Mouse (Mus musculus) heart, embryonic 15.5 days (tissue): ENCODE measurements around the gene Tmem175. TPM values are rescaled to one million over a fixed set of nuclear protein-coding genes. Genes with fewer than 3 reads are reported as not detected.

Source experiments
- ATAC-seq: fragments of 200-750 bp; cut with Nextera tagmentation; replicated peaks from 2 replicates; pipeline ENCODE4 v1.8.0; 2017; ENCODE audit warnings: low read depth, moderate TSS enrichment; ENCODE audit not compliant: insufficient number of reproducible peaks, insufficient read depth, low FRiP score
- H3K27ac ChIP-seq: fragments of 300-500 bp; sonication (generic); 2 replicates; pipeline ENCODE4 v1.5.1; 2015; ENCODE audit warnings: mild to moderate bottlenecking, inconsistent platforms
- H3K27me3 ChIP-seq: fragments of 300-500 bp; sonication (generic); 2 replicates; pipeline ENCODE4 v1.6.1; 2015; ENCODE audit warnings: inconsistent platforms
- H3K36me3 ChIP-seq: fragments of 300-500 bp; sonication (generic); 2 replicates; pipeline ENCODE4 v1.6.1; 2015; ENCODE audit warnings: mild to moderate bottlenecking, inconsistent platforms
- H3K4me1 ChIP-seq: fragments of 300-500 bp; sonication (generic); replicated peaks from 2 replicates; pipeline ENCODE4 v1.6.1; 2015; ENCODE audit warnings: inconsistent platforms
- H3K4me2 ChIP-seq: fragments of 300-500 bp; sonication (generic); 2 replicates; pipeline ENCODE4 v1.6.1; 2015; ENCODE audit warnings: inconsistent platforms, mild to moderate bottlenecking, moderate library complexity
- H3K4me3 ChIP-seq: fragments of 300-500 bp; sonication (generic); 2 replicates; pipeline ENCODE4 v1.5.1; 2015; ENCODE audit warnings: mild to moderate bottlenecking, inconsistent platforms
- H3K9ac ChIP-seq: fragments of 300-500 bp; sonication (generic); 2 replicates; pipeline ENCODE4 v1.6.1; 2015; ENCODE audit warnings: mild to moderate bottlenecking, inconsistent platforms
- H3K9me3 ChIP-seq: fragments of 300-500 bp; sonication (generic); replicated peaks from 2 replicates; pipeline ENCODE4 v1.6.1; 2016; ENCODE audit warnings: inconsistent platforms
- WGBS: fragments of 180-500 bp; shearing (Covaris S2); methylation state at CpG from one replicate; pipeline ENCODE4 v1.1.7; 2015; ENCODE audit warnings: mixed read lengths; 5-methylcytosine and 5-hydroxymethylcytosine counted together
- polyA plus RNA-seq: library from polyadenylated mRNA; unstranded; fragments of >200 nt; fragmentation: Nextera tagmentation; extraction: Ambion mirVana; gene quantifications from 2 replicates; pipeline ENCODE4 v1.2.1, GENCODE M21; 2015

Gene Tmem175
- polyA plus RNA-seq, 1 experiment from 2014 or later, result 14.1 TPM

- Histone ChIP-seq H3K4me1 (peaks cover 4% of the 10 kb centered on the region; the same call in 1 of the 2 replicates), H3K4me2 (no peak overlapping the region), H3K4me3 (no peak overlapping the region), H3K9ac (no peak overlapping the region), H3K36me3 (peaks cover 31% of the 10 kb centered on the region), H3K27me3 (no peaks in the 10 kb centered on the region), H3K27ac (no peak overlapping the region), H3K9me3 (no peaks in the 10 kb centered on the region)
- WGBS, result 41% methylated on average over 2 of the region's 2 CpGs
- no peak for ATAC-seq
Measured at GRCm38 (mm10) chr5:108643674-108644073, 14.1 kb downstream of the Tmem175 start.

- no peaks in the 10 kb centered on the region for H3K9me3 ChIP-seq
- H3K4me3 ChIP-seq, result no peak overlapping the region
- no peak overlapping the region for H3K27ac ChIP-seq
- H3K36me3 ChIP-seq, result peaks cover 52% of the 10 kb centered on the region
- no peak overlapping the region for H3K9ac ChIP-seq
- no peak overlapping the region for H3K4me2 ChIP-seq
- peaks cover 4% of the 10 kb centered on the region; the same call in 1 of the 2 replicates for H3K4me1 ChIP-seq
- 88% methylated on average over 9 of the region's 9 CpGs for WGBS
- ATAC-seq, result no peak
- H3K27me3 ChIP-seq, result no peaks in the 10 kb centered on the region
Measured at GRCm38 (mm10) chr5:108645651-108646342, 16.2 kb downstream of the Tmem175 start.

GRCm38 (mm10) chr5:108646343-108646660 is 16.7 kb downstream of the Tmem175 start:
- Histone ChIP-seq H3K27ac (no peak overlapping the region), H3K4me3 (no peak overlapping the region), H3K4me2 (no peak overlapping the region), H3K36me3 (peaks cover 53% of the 10 kb centered on the region), H3K27me3 (no peaks in the 10 kb centered on the region), H3K4me1 (peaks cover 4% of the 10 kb centered on the region; the same call in 1 of the 2 replicates), H3K9me3 (no peaks in the 10 kb centered on the region), H3K9ac (no peak overlapping the region)
- no peak for ATAC-seq
- WGBS, result 81% methylated on average over 3 of the region's 3 CpGs

- no peak overlapping the region for H3K27ac ChIP-seq
- H3K36me3 ChIP-seq, result peaks cover 53% of the 10 kb centered on the region
- WGBS, result 77% methylated on average over 2 of the region's 2 CpGs
- no peak for ATAC-seq
- no peaks in the 10 kb centered on the region for H3K9me3 ChIP-seq
- H3K4me2 ChIP-seq, result no peak overlapping the region
- H3K27me3 ChIP-seq, result no peaks in the 10 kb centered on the region
- H3K9ac ChIP-seq, result no peak overlapping the region
- no peak overlapping the region for H3K4me3 ChIP-seq
- peaks cover 4% of the 10 kb centered on the region; the same call in 1 of the 2 replicates for H3K4me1 ChIP-seq
Measured at GRCm38 (mm10) chr5:108647311-108647710, 17.7 kb downstream of the Tmem175 start.

GRCm38 (mm10) chr5:108647820-108648465 is 18.4 kb downstream of the Tmem175 start:
- no peak overlapping the region for H3K9ac ChIP-seq
- H3K27me3 ChIP-seq, result no peaks in the 10 kb centered on the region
- no peak for ATAC-seq
- H3K27ac ChIP-seq, result no peak overlapping the region
- H3K9me3 ChIP-seq, result no peaks in the 10 kb centered on the region
- H3K4me3 ChIP-seq, result no peak overlapping the region
- peaks cover 54% of the 10 kb centered on the region for H3K36me3 ChIP-seq
- H3K4me2 ChIP-seq, result no peak overlapping the region
- 89% methylated on average over 2 of the region's 2 CpGs for WGBS
- peaks cover 4% of the 10 kb centered on the region; the same call in 1 of the 2 replicates for H3K4me1 ChIP-seq

GRCm38 (mm10) chr5:108648937-108649576 is 19.5 kb downstream of the Tmem175 start:
- H3K9ac ChIP-seq, result no peak overlapping the region
- H3K9me3 ChIP-seq, result no peaks in the 10 kb centered on the region
- no peak overlapping the region for H3K4me2 ChIP-seq
- ATAC-seq, result no peak
- H3K27me3 ChIP-seq, result no peaks in the 10 kb centered on the region
- no peak overlapping the region for H3K4me3 ChIP-seq
- WGBS, result 90% methylated on average over 11 of the region's 11 CpGs
- peaks cover 64% of the 10 kb centered on the region for H3K36me3 ChIP-seq
- H3K4me1 ChIP-seq, result 0 out of 2 replicates have a peak, but pooled peaks cover under 1% of the 10 kb centered on the region
- H3K27ac ChIP-seq, result no peak overlapping the region

- peaks cover 69% of the 10 kb centered on the region for H3K36me3 ChIP-seq
- no peak for ATAC-seq
- no peaks in the 10 kb centered on the region for H3K27me3 ChIP-seq
- H3K27ac ChIP-seq, result no peak overlapping the region
- no peaks in the 10 kb centered on the region for H3K9me3 ChIP-seq
- no peak overlapping the region for H3K4me3 ChIP-seq
- no peaks in the 10 kb centered on the region for H3K4me1 ChIP-seq
- no peak overlapping the region for H3K4me2 ChIP-seq
- 85% methylated on average over 7 of the region's 7 CpGs for WGBS
- no peak overlapping the region for H3K9ac ChIP-seq
Measured at GRCm38 (mm10) chr5:108650341-108650740, 20.8 kb downstream of the Tmem175 start.

- Histone ChIP-seq H3K36me3 (peaks cover 67% of the 10 kb centered on the region), H3K27me3 (no peaks in the 10 kb centered on the region)
- ATAC-seq, result no peak
Measured at GRCm38 (mm10) chr5:108651136-108651720, 21.7 kb downstream of the Tmem175 start.

GRCm38 (mm10) chr5:108651823-108652222 is 22.3 kb downstream of the Tmem175 start:
- Histone ChIP-seq H3K27me3 (no peaks in the 10 kb centered on the region), H3K9me3 (no peaks in the 10 kb centered on the region), H3K4me1 (no peaks in the 10 kb centered on the region), H3K4me3 (no peak overlapping the region), H3K9ac (no peak overlapping the region), H3K36me3 (peaks cover 61% of the 10 kb centered on the region), H3K4me2 (no peak overlapping the region), H3K27ac (no peak overlapping the region)
- no peak for ATAC-seq
- 56% methylated on average over 1 of the region's 1 CpGs for WGBS

More at GRCm38 (mm10) chr5:108651136-108651720, 21.7 kb downstream of the Tmem175 start:
- 84% methylated on average over 5 of the region's 5 CpGs for WGBS
- Histone ChIP-seq H3K27ac (no peak overlapping the region), H3K4me1 (no peaks in the 10 kb centered on the region), H3K4me2 (no peak overlapping the region), H3K9ac (no peak overlapping the region), H3K9me3 (no peaks in the 10 kb centered on the region), H3K4me3 (no peak overlapping the region)

- ATAC-seq, result no peak
- H3K4me3 ChIP-seq, result no peak overlapping the region
- no peaks in the 10 kb centered on the region for H3K9me3 ChIP-seq
- no peaks in the 10 kb centered on the region for H3K27me3 ChIP-seq
- H3K4me2 ChIP-seq, result no peak overlapping the region
- no peak overlapping the region for H3K27ac ChIP-seq
- no peak overlapping the region for H3K9ac ChIP-seq
- 83% methylated on average over 6 of the region's 6 CpGs for WGBS
- peaks cover 62% of the 10 kb centered on the region for H3K36me3 ChIP-seq
- H3K4me1 ChIP-seq, result no peaks in the 10 kb centered on the region
Measured at GRCm38 (mm10) chr5:108653341-108653740, 23.8 kb downstream of the Tmem175 start.

GRCm38 (mm10) chr5:108654444-108654990 is 24.9 kb downstream of the Tmem175 start:
- H3K9ac ChIP-seq, result no peak overlapping the region
- H3K27me3 ChIP-seq, result no peaks in the 10 kb centered on the region
- 93% methylated on average over 10 of the region's 10 CpGs for WGBS
- H3K4me1 ChIP-seq, result peaks cover 3% of the 10 kb centered on the region
- H3K9me3 ChIP-seq, result no peaks in the 10 kb centered on the region
- no peak overlapping the region for H3K4me2 ChIP-seq
- no peak overlapping the region for H3K4me3 ChIP-seq
- ATAC-seq, result no peak
- H3K36me3 ChIP-seq, result peaks cover 51% of the 10 kb centered on the region
- no peak overlapping the region for H3K27ac ChIP-seq
